Mouse (Mus musculus): ENCODE measurements at regions not wholly inside any gene's neighbourhood (a gene's known extent, or its start where the extent isn't known, plus 50 kb on each side); places are given as distances from the start of the nearest gene placed in this dataset.

DNA sequence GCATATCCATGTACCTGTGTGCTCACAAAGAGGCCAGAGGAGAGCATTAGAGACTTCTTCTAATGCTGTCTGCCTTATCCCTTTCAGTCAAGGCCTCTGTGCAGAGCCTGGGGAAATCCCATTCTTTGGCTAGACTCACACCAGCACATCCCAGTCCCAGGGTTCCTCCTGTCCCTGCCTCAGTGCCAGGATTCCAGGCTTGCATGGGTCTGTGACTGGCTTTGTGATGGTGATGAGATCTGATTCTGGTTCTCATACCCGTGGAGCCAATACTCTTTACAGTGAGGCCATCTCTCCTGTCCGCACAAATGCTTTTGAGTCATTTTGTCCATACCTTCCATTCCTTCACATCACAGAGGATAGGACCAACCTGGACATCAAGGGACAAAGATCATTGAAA is 230.5 kb downstream of the Gm5426 start:
- no peak for TF ChIP-seq CTCF (IDR thresholded peaks at IDR 0.05; ENCODE audit: extremely low read depth, insufficient read length, insufficient replicate concordance, low read depth, low read length)
- TF ChIP-seq POLR2A (IDR thresholded peaks at IDR 0.05; ENCODE audit: low read depth, low read length): no peak
